Mouse (Mus musculus) midbrain, embryonic 13.5 days (tissue): Measurements from ENCODE around the gene Zfp91. TPM values are rescaled to one million over a fixed set of nuclear protein-coding genes. Genes with fewer than 3 reads are reported as not detected.
A peak's percentile ranks its signal among the peaks of the same experiment; 100 is the strongest.

ENCODE experiments used
- ATAC-seq: fragments of 200-750 bp; cut with Nextera tagmentation; 2 replicates; pipeline ENCODE4 v1.8.0; 2017; ENCODE audit warnings: mild to moderate bottlenecking, moderate TSS enrichment, moderate library complexity
- H3K27ac ChIP-seq: fragments of 300-500 bp; sonication (generic); 2 replicates; pipeline ENCODE4 v1.5.1; 2015; ENCODE audit warnings: inconsistent platforms, mild to moderate bottlenecking, moderate library complexity
- H3K27me3 ChIP-seq: fragments of 300-500 bp; sonication (generic); 2 replicates; pipeline ENCODE4 v1.6.1; 2015; ENCODE audit warnings: mild to moderate bottlenecking, inconsistent platforms
- H3K36me3 ChIP-seq: fragments of 300-500 bp; sonication (generic); 2 replicates; pipeline ENCODE4 v1.6.1; 2015; ENCODE audit warnings: mild to moderate bottlenecking, inconsistent platforms
- H3K4me1 ChIP-seq: fragments of 300-500 bp; sonication (generic); replicated peaks from 2 replicates; pipeline ENCODE4 v1.6.1; 2015; ENCODE audit warnings: inconsistent platforms
- H3K4me2 ChIP-seq: fragments of 300-500 bp; sonication (generic); replicated peaks from 2 replicates; pipeline ENCODE4 v1.6.1; 2015; ENCODE audit warnings: moderate library complexity, mild to moderate bottlenecking, inconsistent platforms
- H3K4me3 ChIP-seq: fragments of 300-500 bp; sonication (generic); replicated peaks from 2 replicates; pipeline ENCODE4 v1.5.1; 2015; ENCODE audit warnings: mild to moderate bottlenecking, inconsistent platforms
- H3K9ac ChIP-seq: fragments of 300-500 bp; sonication (generic); replicated peaks from 2 replicates; pipeline ENCODE4 v1.6.1; 2015; ENCODE audit warnings: mild to moderate bottlenecking, inconsistent platforms
- H3K9me3 ChIP-seq: fragments of 300-500 bp; sonication (generic); 2 replicates; pipeline ENCODE4 v1.6.1; 2016; ENCODE audit warnings: mild to moderate bottlenecking, inconsistent platforms
- WGBS: fragments of 180-500 bp; shearing (Covaris S2); methylation state at CpG from one replicate; pipeline ENCODE4 v1.1.7; 2015; 5-methylcytosine and 5-hydroxymethylcytosine counted together
- polyA plus RNA-seq: library from polyadenylated mRNA; unstranded; fragments of >200 nt; fragmentation: Nextera tagmentation; extraction: Ambion mirVana; gene quantifications from 2 replicates; pipeline ENCODE4 v1.2.1, GENCODE M21; 2015

Gene Zfp91
- polyA plus RNA-seq, 1 experiment from 2014 or later = 17.1 TPM

DNA sequence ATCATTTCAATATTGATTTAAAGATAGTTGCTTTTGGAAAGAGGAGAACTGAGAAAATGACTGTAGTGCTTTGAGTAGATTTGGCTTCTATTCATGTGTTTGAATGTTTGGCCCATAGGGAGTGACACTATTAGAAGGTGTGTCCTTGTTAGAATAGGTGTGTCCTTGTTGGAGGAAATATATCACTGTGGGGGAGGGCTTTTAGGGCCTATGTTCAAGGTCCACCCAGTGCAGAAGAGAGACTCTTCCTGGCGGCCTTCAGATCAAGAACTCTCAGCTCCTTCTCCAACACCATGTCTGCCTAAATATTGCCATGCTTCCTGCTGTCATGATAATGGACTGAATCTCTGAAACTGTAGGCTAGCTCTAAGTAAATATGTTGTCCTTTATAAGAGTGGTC lies 8.3 kb upstream of the Zfp91 start:
- 93% methylated on average over 1 of the region's 1 CpGs for WGBS
- no peak for ATAC-seq

GRCm38 (mm10) chr19:12802830-12803229 lies 6.9 kb upstream of the Zfp91 start:
- Histone ChIP-seq H3K4me2 (no peak overlapping the region), H3K4me3 (no peak overlapping the region), H3K36me3 (no peaks in the 10 kb centered on the region), H3K9ac (no peak overlapping the region), H3K4me1 (no peaks in the 10 kb centered on the region), H3K27me3 (no peaks in the 10 kb centered on the region), H3K9me3 (no peaks in the 10 kb centered on the region), H3K27ac (no peak overlapping the region)
- whole genome bisulfite sequencing = 72% methylated on average over 3 of the region's 3 CpGs
- ATAC-seq = no peak

More for the DNA sequence above, 8.3 kb upstream of the Zfp91 start:
- Histone ChIP-seq H3K4me2 (no peak overlapping the region), H3K9me3 (no peaks in the 10 kb centered on the region), H3K36me3 (no peaks in the 10 kb centered on the region), H3K9ac (no peak overlapping the region), H3K4me1 (no peaks in the 10 kb centered on the region), H3K4me3 (no peak overlapping the region), H3K27me3 (no peaks in the 10 kb centered on the region), H3K27ac (no peak overlapping the region)

GRCm38 (mm10) chr19:12801046-12801445 lies 5.1 kb upstream of the Zfp91 start:
- no peaks in the 10 kb centered on the region for H3K36me3 ChIP-seq
- H3K9ac ChIP-seq = no peak overlapping the region
- no peak overlapping the region for H3K4me2 ChIP-seq
- no peak overlapping the region for H3K4me3 ChIP-seq
- H3K4me1 ChIP-seq = peaks cover 5% of the 10 kb centered on the region; the same call in 1 of the 2 replicates
- WGBS = 82% methylated on average over 3 of the region's 3 CpGs
- H3K27me3 ChIP-seq = no peaks in the 10 kb centered on the region
- no peak overlapping the region for H3K27ac ChIP-seq
- ATAC-seq = no peak
- no peaks in the 10 kb centered on the region for H3K9me3 ChIP-seq

DNA sequence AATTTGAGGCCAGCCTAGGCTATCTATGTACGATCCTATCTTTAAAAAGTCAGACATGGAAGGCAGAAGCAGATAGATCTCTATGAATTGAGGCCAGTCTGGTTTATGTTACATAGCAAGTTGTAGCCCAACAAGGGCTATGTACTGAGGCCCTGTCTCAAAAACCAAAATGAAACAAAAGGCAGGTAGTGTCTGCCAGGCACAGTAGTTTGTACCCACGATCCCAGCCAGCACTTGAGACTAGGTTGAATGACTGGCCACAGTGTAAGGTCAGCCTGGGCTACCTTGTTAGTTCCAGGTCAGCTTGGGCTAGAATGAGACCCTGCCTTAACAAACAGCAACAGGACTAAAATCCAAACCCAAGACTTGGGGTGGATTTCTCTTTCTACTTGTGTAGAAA lies 4.7 kb upstream of the Zfp91 start:
- H3K9me3 ChIP-seq = no peaks in the 10 kb centered on the region
- no peak overlapping the region for H3K9ac ChIP-seq
- WGBS = 79% methylated on average over 2 of the region's 2 CpGs
- no peak for ATAC-seq
- no peak overlapping the region for H3K4me3 ChIP-seq
- H3K27me3 ChIP-seq = no peaks in the 10 kb centered on the region
- H3K36me3 ChIP-seq = no peaks in the 10 kb centered on the region
- no peak overlapping the region for H3K27ac ChIP-seq
- H3K4me2 ChIP-seq = no peak overlapping the region
- peaks cover 5% of the 10 kb centered on the region; the same call in 1 of the 2 replicates for H3K4me1 ChIP-seq

DNA sequence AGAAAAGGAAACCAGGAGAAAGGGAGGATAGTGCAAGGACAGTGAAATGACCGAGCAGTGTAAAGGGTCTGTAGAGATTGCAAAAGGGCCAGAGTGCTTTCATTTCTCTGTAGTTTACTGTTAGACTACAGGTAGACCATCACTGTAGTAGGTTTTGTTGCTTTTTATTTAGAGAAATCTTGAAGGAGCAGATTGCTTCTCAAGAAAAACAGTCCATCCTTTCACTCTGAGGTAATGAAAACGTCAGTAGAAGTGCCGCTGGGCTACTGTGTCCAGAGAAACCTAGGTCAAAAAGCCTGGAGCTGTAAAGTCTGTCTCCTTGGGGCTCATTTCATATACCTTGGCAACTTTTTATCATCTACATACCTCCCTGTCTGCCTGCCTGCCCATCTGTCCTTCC lies 3.2 kb upstream of the Zfp91 start:
- H3K4me1 ChIP-seq = peaks cover 5% of the 10 kb centered on the region
- no peak overlapping the region for H3K4me3 ChIP-seq
- no peak overlapping the region for H3K27ac ChIP-seq
- H3K9me3 ChIP-seq = no peaks in the 10 kb centered on the region
- ATAC-seq = no peak
- 91% methylated on average over 3 of the region's 3 CpGs for WGBS
- no peaks in the 10 kb centered on the region for H3K36me3 ChIP-seq
- H3K9ac ChIP-seq = no peak overlapping the region
- H3K27me3 ChIP-seq = no peaks in the 10 kb centered on the region
- H3K4me2 ChIP-seq = no peak overlapping the region

DNA sequence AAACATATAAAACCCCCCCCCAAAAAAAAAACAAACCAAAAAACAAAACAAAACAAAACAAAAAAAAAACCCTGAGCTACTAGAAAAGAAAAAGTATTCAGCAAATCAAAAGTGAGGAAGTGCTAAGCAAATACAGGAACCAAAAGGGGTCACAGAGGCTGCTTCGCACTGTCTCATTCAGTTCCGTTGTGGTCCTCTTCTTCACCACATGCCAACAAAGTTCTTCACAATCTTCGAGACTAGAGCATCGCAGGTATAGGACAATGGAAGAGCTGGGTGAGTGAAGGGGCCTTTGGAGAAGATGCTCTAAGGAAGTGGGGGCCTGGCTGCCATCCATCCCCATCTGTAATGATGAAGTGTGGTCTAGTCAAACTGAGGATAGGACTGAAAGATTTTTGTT lies 2.5 kb upstream of the Zfp91 start:
- ATAC-seq = no peak
- Histone ChIP-seq H3K4me2 (no peak overlapping the region), H3K4me1 (peaks cover 12% of the 10 kb centered on the region), H3K36me3 (no peaks in the 10 kb centered on the region), H3K27me3 (no peaks in the 10 kb centered on the region), H3K4me3 (no peak overlapping the region), H3K9ac (no peak overlapping the region), H3K27ac (no peak overlapping the region), H3K9me3 (no peaks in the 10 kb centered on the region)
- whole genome bisulfite sequencing = 90% methylated on average over 4 of the region's 4 CpGs

DNA sequence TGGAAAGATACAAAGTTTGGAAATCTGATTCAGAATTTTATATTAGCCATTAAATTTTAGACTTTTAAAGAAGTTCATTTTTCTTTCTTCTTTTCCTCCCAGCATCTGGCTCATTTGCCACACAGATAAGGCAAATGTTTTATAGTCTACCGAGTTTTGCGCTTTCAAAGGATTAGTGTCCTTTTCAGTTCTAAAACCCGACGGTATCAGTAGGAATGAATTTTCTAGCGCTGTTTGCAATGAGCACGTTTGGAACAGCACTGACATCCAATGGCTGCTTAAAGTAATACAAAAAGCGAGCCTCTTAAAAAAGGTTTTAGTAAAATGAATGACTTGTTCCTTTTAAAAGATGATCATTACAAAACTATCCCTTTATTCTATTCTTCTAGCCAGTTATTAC lies 1.1 kb upstream of the Zfp91 start:
- WGBS = under 1% methylated on average over 7 of the region's 7 CpGs
- no peaks in the 10 kb centered on the region for H3K9me3 ChIP-seq
- peak overlapping the region; percentile 93 for H3K4me3 ChIP-seq
- H3K4me1 ChIP-seq = peaks cover 20% of the 10 kb centered on the region
- ATAC-seq = no peak
- peak overlapping the region; percentile 99 for H3K27ac ChIP-seq
- H3K27me3 ChIP-seq = no peaks in the 10 kb centered on the region
- H3K36me3 ChIP-seq = no peaks in the 10 kb centered on the region
- peak overlapping the region; percentile 66 for H3K9ac ChIP-seq
- peak overlapping the region; percentile 75 for H3K4me2 ChIP-seq

GRCm38 (mm10) chr19:12796328-12796931 lies 504 bp upstream of the Zfp91 start:
- Histone ChIP-seq H3K36me3 (no peaks in the 10 kb centered on the region), H3K9me3 (no peaks in the 10 kb centered on the region), H3K4me2 (peak overlapping the region; percentile 75), H3K4me3 (peak overlapping the region; percentile 93), H3K4me1 (peaks cover 24% of the 10 kb centered on the region), H3K27ac (peak overlapping the region; percentile 99), H3K9ac (peak overlapping the region; percentile 66), H3K27me3 (no peaks in the 10 kb centered on the region)
- WGBS = under 1% methylated on average over 29 of the region's 29 CpGs
- no peak for ATAC-seq

DNA sequence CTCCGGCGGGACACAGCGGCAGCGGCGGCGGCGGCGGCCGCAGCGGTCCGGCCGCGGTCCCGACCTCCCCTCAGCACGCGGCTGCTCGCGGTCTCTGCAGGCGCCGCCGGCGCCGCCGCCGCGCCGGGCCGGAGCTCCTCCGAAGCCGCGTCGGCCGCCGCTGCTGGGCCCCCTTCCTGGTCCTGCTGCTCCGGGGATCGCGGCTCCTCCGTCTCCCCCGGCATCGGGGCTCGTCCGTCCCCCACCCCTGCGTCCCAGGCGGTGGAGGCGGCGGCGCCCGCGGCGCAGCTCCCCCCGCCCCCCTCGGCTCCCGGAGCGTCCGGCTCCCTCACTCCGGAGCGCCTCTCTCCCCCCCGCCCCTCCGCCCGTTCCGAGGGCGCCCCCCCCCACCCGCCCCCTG lies 816 bp downstream of the Zfp91 start:
- H3K27ac ChIP-seq = peak overlapping the region; percentile 99
- 1% methylated on average over 32 of the region's 63 CpGs for WGBS
- peak; percentile 53 for ATAC-seq
- H3K4me1 ChIP-seq = peaks cover 28% of the 10 kb centered on the region
- H3K36me3 ChIP-seq = no peaks in the 10 kb centered on the region
- H3K9ac ChIP-seq = peak overlapping the region; percentile 95
- peak overlapping the region; percentile 93 for H3K4me3 ChIP-seq
- H3K27me3 ChIP-seq = no peaks in the 10 kb centered on the region
- H3K9me3 ChIP-seq = no peaks in the 10 kb centered on the region
- H3K4me2 ChIP-seq = peak overlapping the region; percentile 64

DNA sequence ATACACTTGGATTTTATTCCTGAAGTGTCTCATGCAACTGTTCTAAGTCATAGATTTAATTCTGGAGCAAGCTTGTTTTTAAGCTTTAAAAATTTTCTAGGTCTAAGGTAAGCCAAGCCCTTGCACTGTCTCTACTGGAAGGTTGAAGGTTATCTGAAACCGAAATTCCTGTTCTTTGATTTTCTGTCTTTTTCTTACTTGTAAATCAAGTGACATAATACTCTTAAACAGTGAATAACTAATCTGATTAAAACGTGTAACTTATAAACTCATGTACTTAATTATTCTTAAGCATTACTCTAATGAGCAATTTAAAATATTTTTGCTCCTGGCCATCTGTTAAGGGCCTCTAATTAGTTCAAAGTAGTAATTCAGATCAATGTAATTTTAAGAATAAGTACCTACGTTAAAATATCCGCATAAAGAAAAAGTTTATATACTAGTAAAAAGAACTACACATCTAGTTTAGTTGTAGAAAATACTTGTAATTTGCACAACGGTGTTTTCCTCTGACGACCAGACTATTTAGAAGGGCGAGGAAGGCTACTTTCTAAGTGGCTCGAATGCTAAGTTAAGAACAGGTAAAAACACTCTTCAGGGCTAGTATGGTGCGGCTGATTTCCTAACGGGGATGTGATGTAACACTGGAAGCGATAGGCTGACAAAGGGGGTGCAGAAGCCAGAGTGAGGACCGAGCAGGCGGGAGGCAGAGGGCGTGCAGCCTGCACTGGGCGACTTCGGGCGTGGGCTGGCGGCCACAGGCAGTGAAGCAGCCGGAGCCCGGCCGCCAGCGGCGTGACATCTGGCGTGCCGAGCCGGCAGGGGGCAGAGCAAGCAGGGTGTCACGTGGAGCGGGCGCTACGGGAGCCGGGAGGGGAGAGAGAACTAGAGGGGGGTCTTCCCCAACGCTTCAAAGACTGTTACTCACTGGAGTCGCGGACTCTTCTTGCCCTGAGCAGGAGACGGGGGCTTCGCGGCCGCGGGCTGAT lies 1.6 kb downstream of the Zfp91 start:
- Histone ChIP-seq H3K9me3 (no peaks in the 10 kb centered on the region), H3K4me3 (peak overlapping the region; percentile 93), H3K4me1 (peaks cover 28% of the 10 kb centered on the region), H3K36me3 (no peaks in the 10 kb centered on the region), H3K27me3 (no peaks in the 10 kb centered on the region), H3K9ac (peak overlapping the region; percentile 95), H3K27ac (peak overlapping the region; percentile 99), H3K4me2 (peak overlapping the region; percentile 64)
- peak; percentile 77 for ATAC-seq
- WGBS = 2% methylated on average over 39 of the region's 39 CpGs

GRCm38 (mm10) chr19:12792374-12792773 lies 3.6 kb downstream of the Zfp91 start:
- H3K4me1 ChIP-seq = peaks cover 27% of the 10 kb centered on the region
- H3K36me3 ChIP-seq = no peaks in the 10 kb centered on the region
- no peaks in the 10 kb centered on the region for H3K9me3 ChIP-seq
- ATAC-seq = no peak
- no peak overlapping the region for H3K9ac ChIP-seq
- H3K4me2 ChIP-seq = no peak overlapping the region
- H3K27ac ChIP-seq = no peak overlapping the region
- H3K4me3 ChIP-seq = no peak overlapping the region
- H3K27me3 ChIP-seq = no peaks in the 10 kb centered on the region

GRCm38 (mm10) chr19:12787721-12788120 lies 8.2 kb downstream of the Zfp91 start:
- Histone ChIP-seq H3K27ac (no peak overlapping the region), H3K36me3 (no peaks in the 10 kb centered on the region), H3K9me3 (no peaks in the 10 kb centered on the region), H3K4me3 (no peak overlapping the region), H3K9ac (no peak overlapping the region), H3K27me3 (no peaks in the 10 kb centered on the region), H3K4me1 (peaks cover 10% of the 10 kb centered on the region), H3K4me2 (no peak overlapping the region)
- 89% methylated on average over 4 of the region's 4 CpGs for WGBS
- no peak for ATAC-seq
